Mouse (Mus musculus) lung, adult 2 months (tissue): ENCODE measurements at regions not wholly inside any gene's neighbourhood (a gene's known extent, or its start where the extent isn't known, plus 50 kb on each side); places are given as distances from the start of the nearest gene placed in this dataset.

Experiments used
- CTCF ChIP-seq: fragments of 200-500 bp; IDR thresholded peaks from 2 replicates; pipeline ENCODE4 v1.5.1; 2011; ENCODE audit warnings: mild to moderate bottlenecking, low read length, control low read depth; ENCODE audit not compliant: insufficient read depth
- POLR2A ChIP-seq: fragments of 200-500 bp; IDR thresholded peaks from 2 replicates; pipeline ENCODE4 v1.6.1; 2011; ENCODE audit warnings: low read depth, mild to moderate bottlenecking, control low read depth, low read length, borderline replicate concordance; ENCODE audit errors: extremely low read depth

DNA sequence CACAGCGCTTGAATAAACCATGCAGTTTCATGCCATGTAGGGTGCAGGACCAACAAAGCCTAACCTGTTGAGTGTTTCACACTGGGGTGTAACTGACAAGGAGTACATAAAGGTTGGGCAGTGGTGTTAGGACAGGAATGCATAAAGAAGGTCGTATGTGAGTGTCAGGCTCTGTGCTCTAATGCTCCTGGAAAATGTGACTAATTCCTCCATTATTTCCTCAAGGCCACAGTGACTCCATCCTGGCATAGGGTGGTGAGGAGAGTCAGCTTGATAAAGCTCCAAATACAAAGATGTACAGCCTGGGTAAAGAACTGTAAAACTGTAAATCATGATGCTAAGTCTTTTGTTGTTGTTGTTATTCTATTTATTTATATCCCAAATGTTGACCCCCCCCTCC lies 393.1 kb upstream of the Nrp1 start:
- TF ChIP-seq POLR2A (no peak), CTCF (no peak)
